Mouse (Mus musculus) lung, postnatal 0 days (tissue): ENCODE measurements around the gene Olfr1410.

Experiments
- CTCF ChIP-seq: IDR thresholded peaks from 2 replicates; pipeline ENCODE4 v1.5.1; 2016; ENCODE audit warnings: antibody characterized with exemption, mild to moderate bottlenecking
- EP300 ChIP-seq: IDR thresholded peaks from 2 replicates; pipeline ENCODE4 v1.6.1; 2016; ENCODE audit warnings: antibody characterized with exemption, mild to moderate bottlenecking, control low read depth

DNA sequence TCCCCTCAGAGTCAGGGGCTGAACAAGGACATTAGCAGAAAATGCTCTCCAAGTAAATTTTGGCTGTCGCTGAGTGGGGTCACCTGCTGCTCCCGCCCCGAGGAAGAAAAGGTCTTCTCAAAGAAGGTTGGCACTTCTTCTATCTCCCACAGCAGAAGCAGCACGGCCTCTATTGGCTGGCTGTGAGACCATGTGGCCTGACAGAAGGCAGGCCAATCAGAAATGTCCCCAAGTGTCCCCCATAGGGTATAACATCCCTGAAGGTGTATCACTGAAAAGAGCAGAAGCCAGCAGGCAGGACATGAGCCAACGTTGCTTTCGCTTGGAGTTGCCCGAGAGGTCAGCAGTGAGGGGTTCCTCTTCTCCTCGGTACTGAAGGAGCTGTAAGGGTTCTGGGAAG lies 30.4 kb downstream of the Olfr1410 start:
- TF ChIP-seq CTCF: no peak
- TF ChIP-seq EP300: no peak
